Mouse (Mus musculus) cerebellum, adult 2 months (tissue): ENCODE results near the gene Pdlim7.

Experiments used
- CTCF ChIP-seq: fragments of 200-500 bp; IDR thresholded peaks from 2 replicates; pipeline ENCODE4 v1.5.1; 2011; ENCODE audit warnings: low read depth, mild to moderate bottlenecking, control low read depth, low read length, moderate library complexity, borderline replicate concordance; ENCODE audit not compliant: insufficient read depth
- POLR2A ChIP-seq: fragments of 200-500 bp; IDR thresholded peaks from 2 replicates; pipeline ENCODE4 v1.6.1; 2011; ENCODE audit warnings: low read length, control low read depth, borderline replicate concordance; ENCODE audit not compliant: insufficient read depth

DNA sequence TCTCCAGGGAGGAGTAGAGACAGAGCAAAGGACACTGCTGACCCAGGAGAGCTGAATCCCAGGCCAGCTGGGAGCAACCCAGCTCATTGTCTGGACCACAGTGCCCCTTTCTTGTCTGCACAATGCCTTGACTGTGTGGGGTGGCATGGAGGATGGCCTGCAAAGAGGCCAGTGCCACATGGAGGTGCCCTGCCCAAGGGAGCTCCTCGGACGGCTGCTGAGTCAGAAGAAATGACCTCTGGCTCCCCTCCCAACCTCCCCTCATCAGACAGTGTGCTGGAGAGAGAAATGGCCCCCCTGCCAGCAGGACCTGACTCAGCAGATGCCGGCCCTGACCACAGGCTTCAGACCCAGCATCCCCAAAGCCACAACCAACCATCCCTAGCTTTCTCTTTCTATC is 48.3 kb downstream of the Pdlim7 start:
- TF ChIP-seq CTCF (no peak), POLR2A (no peak)
